Mouse (Mus musculus) midbrain, embryonic 10.5 days (tissue): ENCODE data around the gene Lst1. TPM values are rescaled to one million over a fixed set of nuclear protein-coding genes. Genes with fewer than 3 reads are reported as not detected.

Source experiments
- DNase-seq: peaks from one replicate; pipeline ENCODE4 v3.0.0-alpha.2; 2017; ENCODE audit warnings: low spot score
- H3K27ac ChIP-seq: fragments of 300-500 bp; sonication (generic); replicated peaks from 2 replicates; pipeline ENCODE4 v1.5.1; 2016; ENCODE audit warnings: mild to moderate bottlenecking
- H3K27me3 ChIP-seq: fragments of 300-500 bp; sonication (generic); 2 replicates; pipeline ENCODE4 v1.6.1; 2016; ENCODE audit warnings: low read depth, mild to moderate bottlenecking; ENCODE audit not compliant: poor library complexity, severe bottlenecking
- H3K36me3 ChIP-seq: fragments of 300-500 bp; sonication (generic); 2 replicates; pipeline ENCODE4 v1.6.1; 2016; ENCODE audit warnings: mild to moderate bottlenecking, moderate library complexity
- H3K4me1 ChIP-seq: fragments of 300-500 bp; sonication (generic); 2 replicates; pipeline ENCODE4 v1.6.1; 2016
- H3K4me3 ChIP-seq: fragments of 300-500 bp; sonication (generic); 2 replicates; pipeline ENCODE4 v1.5.1; 2016; ENCODE audit warnings: mild to moderate bottlenecking, moderate library complexity
- H3K9me3 ChIP-seq: fragments of 300-500 bp; sonication (generic); replicated peaks from 2 replicates; pipeline ENCODE4 v1.6.1; 2016; ENCODE audit warnings: mild to moderate bottlenecking
- WGBS: fragments of 180-500 bp; shearing (Covaris S2); methylation state at CpG from one replicate; pipeline ENCODE4 v1.1.7; 2016; 5-methylcytosine and 5-hydroxymethylcytosine counted together
- polyA plus RNA-seq: library from polyadenylated mRNA; unstranded; fragments of >200 nt; fragmentation: Nextera tagmentation; extraction: Ambion mirVana; gene quantifications from 2 replicates; pipeline ENCODE4 v1.2.1, GENCODE M21; 2016

Lst1 gene
- polyA plus RNA-seq, 1 experiment from 2014 or later = 5.0 TPM

GRCm38 (mm10) chr17:35202442-35202841 lies 14.2 kb upstream of the Lst1 start:
- peaks cover 67% of the 10 kb centered on the region for H3K27me3 ChIP-seq
- no peaks in the 10 kb centered on the region for H3K9me3 ChIP-seq
- H3K4me3 ChIP-seq = no peak overlapping the region
- no peak overlapping the region for H3K27ac ChIP-seq
- no peak for DNase-seq
- H3K4me1 ChIP-seq = peaks cover 12% of the 10 kb centered on the region; the same call in 1 of the 2 replicates
- 83% methylated on average over 4 of the region's 4 CpGs for WGBS
- H3K36me3 ChIP-seq = no peaks in the 10 kb centered on the region

GRCm38 (mm10) chr17:35201787-35202186 lies 13.5 kb upstream of the Lst1 start, which contains the start of gene Tnf:
TSS of gene Tnf (minus strand) at chr17:35202007.
- H3K27me3 ChIP-seq = peaks cover 74% of the 10 kb centered on the region
- WGBS = 55% methylated on average over 13 of the region's 13 CpGs
- peaks cover 12% of the 10 kb centered on the region; the same call in 1 of the 2 replicates for H3K4me1 ChIP-seq
- H3K27ac ChIP-seq = no peak within 1 kb of the TSS
- no peaks in the 10 kb centered on the region for H3K36me3 ChIP-seq
- no peak within 1 kb of the TSS for H3K4me3 ChIP-seq
- DNase-seq = no peak
- no peaks in the 10 kb centered on the region for H3K9me3 ChIP-seq

GRCm38 (mm10) chr17:35201128-35201527 lies 12.9 kb upstream of the Lst1 start:
- Histone ChIP-seq H3K4me1 (peaks cover 15% of the 10 kb centered on the region), H3K27me3 (peaks cover 80% of the 10 kb centered on the region), H3K4me3 (no peak overlapping the region), H3K27ac (no peak overlapping the region), H3K36me3 (no peaks in the 10 kb centered on the region), H3K9me3 (no peaks in the 10 kb centered on the region)
- DNase-seq = no peak
- WGBS = 76% methylated on average over 11 of the region's 11 CpGs

GRCm38 (mm10) chr17:35200398-35200797 lies 12.2 kb upstream of the Lst1 start:
- Histone ChIP-seq H3K27ac (no peak overlapping the region), H3K27me3 (peaks cover 86% of the 10 kb centered on the region), H3K36me3 (no peaks in the 10 kb centered on the region), H3K9me3 (no peaks in the 10 kb centered on the region), H3K4me3 (no peak overlapping the region), H3K4me1 (peaks cover 22% of the 10 kb centered on the region)
- WGBS = 84% methylated on average over 11 of the region's 11 CpGs
- DNase-seq = no peak

- H3K27me3 ChIP-seq = peaks cover 86% of the 10 kb centered on the region
- H3K36me3 ChIP-seq = no peaks in the 10 kb centered on the region
- H3K4me3 ChIP-seq = no peak overlapping the region
- H3K27ac ChIP-seq = no peak overlapping the region
- WGBS = 34% methylated on average over 8 of the region's 8 CpGs
- peaks cover 36% of the 10 kb centered on the region for H3K4me1 ChIP-seq
- H3K9me3 ChIP-seq = no peaks in the 10 kb centered on the region
- DNase-seq = no peak
Measured at GRCm38 (mm10) chr17:35198946-35199345, 10.7 kb upstream of the Lst1 start.

- no peak for DNase-seq
- Histone ChIP-seq H3K4me3 (no peak overlapping the region), H3K9me3 (no peaks in the 10 kb centered on the region), H3K36me3 (no peaks in the 10 kb centered on the region), H3K27ac (no peak overlapping the region), H3K27me3 (peaks cover 86% of the 10 kb centered on the region), H3K4me1 (peaks cover 36% of the 10 kb centered on the region)
- 64% methylated on average over 7 of the region's 7 CpGs for WGBS
Measured at GRCm38 (mm10) chr17:35198029-35198428, 9.8 kb upstream of the Lst1 start.

- no peak for DNase-seq
- WGBS = 36% methylated on average over 6 of the region's 6 CpGs
- Histone ChIP-seq H3K4me1 (peaks cover 36% of the 10 kb centered on the region), H3K27me3 (peaks cover 79% of the 10 kb centered on the region), H3K27ac (no peak overlapping the region), H3K4me3 (no peak overlapping the region), H3K36me3 (no peaks in the 10 kb centered on the region), H3K9me3 (no peaks in the 10 kb centered on the region)
Measured at GRCm38 (mm10) chr17:35197126-35197525, 8.9 kb upstream of the Lst1 start.

GRCm38 (mm10) chr17:35196321-35196641 lies 8.0 kb upstream of the Lst1 start:
- H3K4me1 ChIP-seq = peaks cover 29% of the 10 kb centered on the region
- H3K27ac ChIP-seq = no peak overlapping the region
- 34% methylated on average over 9 of the region's 9 CpGs for WGBS
- no peaks in the 10 kb centered on the region for H3K9me3 ChIP-seq
- DNase-seq = no peak
- H3K36me3 ChIP-seq = no peaks in the 10 kb centered on the region
- H3K4me3 ChIP-seq = peak overlapping the region; percentile 59
- peaks cover 71% of the 10 kb centered on the region for H3K27me3 ChIP-seq

- DNase-seq = peak; percentile 80
Measured at GRCm38 (mm10) chr17:35195631-35196320, 7.5 kb upstream of the Lst1 start.

GRCm38 (mm10) chr17:35194844-35195630 lies 6.8 kb upstream of the Lst1 start:
- Histone ChIP-seq H3K4me3 (peak overlapping the region; percentile 59), H3K36me3 (no peaks in the 10 kb centered on the region), H3K9me3 (no peaks in the 10 kb centered on the region), H3K27ac (peak overlapping the region; percentile 61), H3K27me3 (peaks cover 59% of the 10 kb centered on the region), H3K4me1 (peaks cover 27% of the 10 kb centered on the region)
- no peak for DNase-seq
- WGBS = 44% methylated on average over 19 of the region's 19 CpGs

More at GRCm38 (mm10) chr17:35195631-35196320, 7.5 kb upstream of the Lst1 start:
- Histone ChIP-seq H3K4me1 (peaks cover 29% of the 10 kb centered on the region), H3K36me3 (no peaks in the 10 kb centered on the region), H3K4me3 (peak overlapping the region; percentile 59), H3K27ac (peak overlapping the region; percentile 61), H3K27me3 (peaks cover 66% of the 10 kb centered on the region), H3K9me3 (no peaks in the 10 kb centered on the region)
- WGBS = 3% methylated on average over 66 of the region's 66 CpGs

GRCm38 (mm10) chr17:35193881-35194843 lies 5.9 kb upstream of the Lst1 start, which contains the start of gene Ltb:
TSS of gene Ltb (plus strand) at chr17:35194439.
- H3K4me1 ChIP-seq = peaks cover 23% of the 10 kb centered on the region
- no peaks in the 10 kb centered on the region for H3K9me3 ChIP-seq
- peak within 1 kb of the TSS; percentile 59 for H3K4me3 ChIP-seq
- H3K27ac ChIP-seq = 0 out of 2 replicates have a peak within 1 kb of the TSS, but pooled peaks have one; percentile 28
- WGBS = 70% methylated on average over 28 of the region's 28 CpGs
- H3K36me3 ChIP-seq = no peaks in the 10 kb centered on the region
- no peak for DNase-seq
- peaks cover 59% of the 10 kb centered on the region for H3K27me3 ChIP-seq

GRCm38 (mm10) chr17:35192924-35193323 lies 4.7 kb upstream of the Lst1 start:
- Histone ChIP-seq H3K36me3 (no peaks in the 10 kb centered on the region), H3K27me3 (peaks cover 51% of the 10 kb centered on the region), H3K4me3 (no peak overlapping the region), H3K27ac (no peak overlapping the region), H3K9me3 (no peaks in the 10 kb centered on the region), H3K4me1 (peaks cover 26% of the 10 kb centered on the region)
- no peak for DNase-seq
- WGBS = 87% methylated on average over 5 of the region's 5 CpGs
